In the genomic region with DNA sequence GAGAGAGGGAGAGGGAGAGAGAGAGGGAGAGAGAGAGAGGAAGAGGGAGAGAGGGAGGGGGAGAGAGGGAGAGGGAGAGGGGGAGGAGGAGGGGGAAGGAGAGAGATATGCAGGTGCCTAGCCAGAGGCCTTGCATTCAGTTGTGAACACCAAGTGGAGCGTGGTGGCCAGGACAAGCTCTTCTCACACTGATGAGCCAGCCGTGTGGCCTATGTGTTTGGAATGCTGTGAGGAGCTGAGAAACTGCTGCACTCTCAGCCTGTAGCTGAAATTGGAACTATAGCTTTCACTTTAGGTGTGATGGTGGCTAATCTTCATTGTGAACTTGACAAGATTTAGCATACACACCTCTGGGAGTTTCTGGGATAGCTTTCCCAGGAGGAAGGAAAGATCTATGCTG, we compare ENCODE assay signal across 21 mouse cellular contexts.
"Had no signal": no experiment of that assay in that cellular context is flagged by ENCODE, and none has a peak within 500 bp of the region (broad histone marks: within the 10 kb centered on the region; RNA-seq: fewer than 3 reads in every experiment).

No protein-coding gene starts in this region.

- ATAC-seq: liver, embryonic 12.5 days; midbrain, embryonic 16.5 days had no signal

- H3K4me1 ChIP-seq: limb, embryonic 10.5 days; limb, embryonic 13.5 days; liver, embryonic 15.5 days; midbrain, embryonic 12.5 days; stomach, embryonic 15.5 days had no signal

- H3K27ac ChIP-seq: kidney, postnatal 0 days; layer of hippocampus, adult 2 months; limb, embryonic 10.5 days; limb, embryonic 13.5 days; liver, embryonic 12.5 days; liver, embryonic 15.5 days; midbrain, embryonic 12.5 days; neural tube, embryonic 13.5 days; stomach, embryonic 15.5 days had no signal

- H3K9ac ChIP-seq: limb, embryonic 13.5 days; liver, embryonic 12.5 days; liver, embryonic 15.5 days; midbrain, embryonic 12.5 days; neural tube, embryonic 13.5 days; stomach, embryonic 15.5 days had no signal

- H3K4me3 ChIP-seq: layer of hippocampus, adult 2 months; limb, embryonic 10.5 days; limb, embryonic 13.5 days; liver, embryonic 12.5 days; liver, embryonic 15.5 days; midbrain, embryonic 12.5 days; myocyte; neural tube, embryonic 13.5 days; stomach, embryonic 15.5 days had no signal

- DNase-seq: kidney, postnatal 25 days; layer of hippocampus, adult 9-11 months; liver; lung, adult 2 months; lung, postnatal 14 days; lung, postnatal 4 days; retina, postnatal 1 day; right cerebral cortex, postnatal 25 days; spleen, adult 18-20 months; thymus, postnatal 25 days had no signal

- H3K36me3 ChIP-seq: liver, embryonic 15.5 days had no signal

- H3K27me3 ChIP-seq: limb, embryonic 13.5 days; liver, embryonic 12.5 days; liver, embryonic 15.5 days; midbrain, embryonic 12.5 days; neural tube, embryonic 13.5 days; stomach, embryonic 15.5 days had no signal

- H3K9me3 ChIP-seq: limb, embryonic 10.5 days; liver, embryonic 15.5 days; midbrain, embryonic 12.5 days; neural tube, embryonic 13.5 days; stomach, embryonic 15.5 days had no signal

- H3K4me2 ChIP-seq: limb, embryonic 13.5 days; liver, embryonic 12.5 days; liver, embryonic 15.5 days; midbrain, embryonic 12.5 days; neural tube, embryonic 13.5 days; stomach, embryonic 15.5 days had no signal
